ENCODE assay signal across 20 mouse cellular contexts in the genomic region with DNA sequence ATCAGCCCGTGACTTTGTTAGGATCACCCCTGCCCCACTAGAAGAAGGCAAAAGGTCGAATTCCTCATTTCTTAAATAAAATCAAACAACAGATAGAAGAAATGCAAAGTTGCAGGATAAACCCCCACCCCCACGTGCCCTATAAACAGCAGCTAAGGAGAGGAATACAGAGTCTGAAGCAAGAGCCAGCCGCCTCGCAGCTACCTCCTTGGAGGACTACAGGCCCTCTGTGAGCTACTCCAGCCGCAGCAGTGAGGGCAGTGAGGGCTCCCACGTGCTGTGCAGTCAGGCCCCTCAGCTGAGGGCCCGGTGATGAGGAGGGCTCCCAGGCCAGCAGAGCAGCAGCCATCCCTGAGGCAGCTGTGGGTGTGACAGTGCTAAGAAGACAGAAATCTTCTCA. TPM values are rescaled to one million over a fixed set of nuclear protein-coding genes. Genes with fewer than 3 reads are reported as not detected.
A peak's percentile ranks its signal among the peaks of the same experiment; 100 is the strongest.
DNase-seq lines count a peak whose midpoint lies in the region; ATAC-seq and TF ChIP-seq lines count a peak whose summit lies in the region.
"Had no signal": no experiment of that assay in that cellular context is flagged by ENCODE, and none has a peak within 500 bp of the region (broad histone marks: within the 10 kb centered on the region; RNA-seq: fewer than 3 reads in every experiment).

No protein-coding gene starts in this region.

- no peak overlapping the region for H3K4me3 ChIP-seq in heart, postnatal 0 days (ENCODE audit: low read depth, low read length)
- no peak overlapping the region for H3K4me3 ChIP-seq in kidney, adult 2 months (ENCODE audit: insufficient read depth, low read depth, low read length)
- no peak overlapping the region for H3K4me3 ChIP-seq in kidney, embryonic 15.5 days (replicated peaks)
- H3K4me3 ChIP-seq in spleen, adult 2 months (ENCODE audit: extremely low read depth, insufficient read depth, insufficient read length): no peak overlapping the region
- H3K4me3 ChIP-seq: embryonic facial prominence, embryonic 13.5 days; forebrain, embryonic 12.5 days; heart, embryonic 10.5 days; hindbrain, embryonic 12.5 days had no signal

- ATAC-seq in heart, postnatal 0 days (ENCODE audit: insufficient read depth, low read depth): no peak
- ATAC-seq in kidney, embryonic 15.5 days (replicated peaks; ENCODE audit: low FRiP score): no peak
- ATAC-seq: forebrain, embryonic 16.5 days had no signal

- no peak overlapping the region for H3K9ac ChIP-seq in heart, postnatal 0 days (replicated peaks; ENCODE audit: low read depth, low read length)
- no peak overlapping the region for H3K9ac ChIP-seq in kidney, embryonic 15.5 days
- H3K9ac ChIP-seq: embryonic facial prominence, embryonic 13.5 days; forebrain, embryonic 12.5 days; hindbrain, embryonic 12.5 days had no signal

- H3K27ac ChIP-seq in heart, postnatal 0 days (ENCODE audit: low read depth): peak overlapping the region; percentile 30; the same call in 1 of the 2 replicates
- peak overlapping the region; percentile 77 for H3K27ac ChIP-seq in kidney, adult 2 months (ENCODE audit: insufficient read depth, low read depth, low read length)
- H3K27ac ChIP-seq in kidney, embryonic 15.5 days: no peak overlapping the region
- H3K27ac ChIP-seq in spleen, adult 2 months (ENCODE audit: insufficient read depth, low read length): 0 out of 2 replicates have a peak overlapping the region, but pooled peaks have one; percentile 56
- H3K27ac ChIP-seq: forebrain, embryonic 12.5 days; heart, embryonic 10.5 days; hindbrain, embryonic 12.5 days had no signal

- no peak overlapping the region for H3K4me2 ChIP-seq in heart, postnatal 0 days (ENCODE audit: low read depth, low read length)
- no peak overlapping the region for H3K4me2 ChIP-seq in kidney, embryonic 15.5 days
- H3K4me2 ChIP-seq: embryonic facial prominence, embryonic 13.5 days; forebrain, embryonic 12.5 days; hindbrain, embryonic 12.5 days had no signal

- no peak for TF ChIP-seq POLR2A in kidney, adult 2 months (IDR thresholded peaks at IDR 0.05; ENCODE audit: low read depth, low read length)
- TF ChIP-seq POLR2A in spleen, adult 2 months (IDR thresholded peaks at IDR 0.05; ENCODE audit: low read depth, low read length): no peak

- no peaks in the 10 kb centered on the region for H3K27me3 ChIP-seq in heart, postnatal 0 days (ENCODE audit: control insufficient read depth, insufficient read depth, low read length)
- H3K27me3 ChIP-seq in kidney, adult 2 months (replicated peaks; ENCODE audit: control insufficient read depth, insufficient read depth, low read length): no peaks in the 10 kb centered on the region
- no peaks in the 10 kb centered on the region for H3K27me3 ChIP-seq in kidney, embryonic 15.5 days
- H3K27me3 ChIP-seq in spleen, adult 2 months (ENCODE audit: control insufficient read depth, insufficient read depth, low read length): no peaks in the 10 kb centered on the region
- H3K27me3 ChIP-seq: embryonic facial prominence, embryonic 13.5 days; forebrain, embryonic 12.5 days; hindbrain, embryonic 12.5 days had no signal

- no peak for TF ChIP-seq EP300 in heart, postnatal 0 days (IDR thresholded peaks at IDR 0.05; ENCODE audit: low read depth)

- DNase-seq in heart, postnatal 0 days (ENCODE audit: low spot score): no peak
- no peak for DNase-seq in heart, postnatal 25 days (ENCODE audit: low spot score)
- peak; percentile 43 for DNase-seq in kidney, adult 2 months
- no peak for DNase-seq in spleen, adult 2 months (ENCODE audit: low read depth in 1 of 2, low spot score in 2 of 2)
- DNase-seq in spleen, adult 12 weeks (ENCODE audit: low spot score): no peak
- DNase-seq in kidney, postnatal 25 days: peak; percentile 36 to 65
- DNase-seq in adipocyte (ENCODE audit: low spot score): no peak
- DNase-seq: adrenal gland, postnatal 14 days; cerebellum, adult 11-12 months; cerebellum, adult 9-10 months; cerebellum, postnatal 25 days; gastrocnemius, postnatal 10 days; heart, adult 18-20 months; heart, postnatal 4 days had no signal

- peaks cover 95% of the 10 kb centered on the region for H3K36me3 ChIP-seq in heart, postnatal 0 days (replicated peaks; ENCODE audit: control insufficient read depth, insufficient read depth, low read length)
- H3K36me3 ChIP-seq in kidney, adult 2 months (ENCODE audit: control insufficient read depth, insufficient read depth, low read length): peaks cover 3% of the 10 kb centered on the region; the same call in 1 of the 2 replicates
- H3K36me3 ChIP-seq in kidney, embryonic 15.5 days: peaks cover 96% of the 10 kb centered on the region
- H3K36me3 ChIP-seq in spleen, adult 2 months (ENCODE audit: control insufficient read depth, insufficient read depth, low read length): peaks cover 26% of the 10 kb centered on the region

- no peak for TF ChIP-seq CTCF in heart, postnatal 0 days (IDR thresholded peaks at IDR 0.05; ENCODE audit: low read depth)
- no peak for TF ChIP-seq CTCF in kidney, adult 2 months (conservative IDR thresholded peaks at IDR 0.05; ENCODE audit: insufficient read depth, insufficient read length, low read depth, low read length)
- no peak for TF ChIP-seq CTCF in spleen, adult 2 months (IDR thresholded peaks at IDR 0.05; ENCODE audit: extremely low read depth, insufficient read depth, insufficient read length, insufficient replicate concordance)

- WGBS in heart, postnatal 0 days: 77% methylated on average over 8 of the region's 8 CpGs
- 52% methylated on average over 8 of the region's 8 CpGs for WGBS in kidney, adult 2 months
- WGBS in kidney, embryonic 15.5 days: 86% methylated on average over 8 of the region's 8 CpGs
- 86% methylated on average over 8 of the region's 8 CpGs for WGBS in spleen, adult 2 months

- H3K9me3 ChIP-seq in heart, postnatal 0 days (replicated peaks; ENCODE audit: control insufficient read depth, low read length): no peaks in the 10 kb centered on the region
- H3K9me3 ChIP-seq in kidney, embryonic 15.5 days (replicated peaks): no peaks in the 10 kb centered on the region
- H3K9me3 ChIP-seq: embryonic facial prominence, embryonic 13.5 days; forebrain, embryonic 12.5 days; heart, embryonic 10.5 days; hindbrain, embryonic 12.5 days had no signal

- 0 out of 2 replicates have a peak, but pooled peaks cover 4% of the 10 kb centered on the region for H3K4me1 ChIP-seq in heart, postnatal 0 days (ENCODE audit: control insufficient read depth, insufficient read depth)
- H3K4me1 ChIP-seq in kidney, adult 2 months (ENCODE audit: control insufficient read depth, insufficient read depth, low read length): peaks cover 38% of the 10 kb centered on the region
- H3K4me1 ChIP-seq in kidney, embryonic 15.5 days: no peaks in the 10 kb centered on the region
- H3K4me1 ChIP-seq in spleen, adult 2 months (ENCODE audit: control insufficient read depth, insufficient read depth, insufficient read length): peaks cover 8% of the 10 kb centered on the region; the same call in 1 of the 2 replicates
- H3K4me1 ChIP-seq: embryonic facial prominence, embryonic 13.5 days; forebrain, embryonic 12.5 days; heart, embryonic 10.5 days; hindbrain, embryonic 12.5 days had no signal

- intact Hi-C loops in heart, postnatal 25 days (cut with DNase I): loop anchor here (5.0 kb wide), 1 partner anchor 39 kb away; the partner anchor contains the start of gene Gtf2i

RNA-seq across cellular contexts. Expression of gene Gtf2i, which starts 40.8 kb away (rescaled TPM):
- 84.8 and 97.1 TPM in 2 replicates for total RNA-seq in heart, postnatal 0 days (2014; rRNA removed; ENCODE audit: low replicate concordance)
- 81.9 and 82.3 TPM in 2 replicates for polyA plus RNA-seq in heart, postnatal 0 days (2015; fragmentation: Nextera tagmentation; extraction: Ambion mirVana)
- total RNA-seq in heart, postnatal 25 days (2021): 100 to 1,000 TPM; 194 to 218 TPM
- 86.4 and 103 TPM in 2 replicates for polyA plus RNA-seq in kidney, adult 2 months (2012; rRNA removed)
- polyA plus RNA-seq in kidney, embryonic 15.5 days (2015; fragmentation: Nextera tagmentation; extraction: Ambion mirVana): 196 and 197 TPM in 2 replicates
- 44.7 and 48.2 TPM in 2 replicates for polyA plus RNA-seq in spleen, adult 2 months (2012; rRNA removed)

RNA-seq across cellular contexts. Expression of gene Ncf1, which starts 44.3 kb away (rescaled TPM):
- 0.70 and 3.1 TPM in 2 replicates for total RNA-seq in heart, postnatal 0 days (2014; rRNA removed; ENCODE audit: low replicate concordance)
- 1.7 and 1.8 TPM in 2 replicates for polyA plus RNA-seq in heart, postnatal 0 days (2015; fragmentation: Nextera tagmentation; extraction: Ambion mirVana)
- total RNA-seq in heart, postnatal 25 days (2021): 1 to 10 TPM; 5.0 to 5.3 TPM
- polyA plus RNA-seq in kidney, adult 2 months (2012; rRNA removed): 2.6 and 6.7 TPM in 2 replicates
- polyA plus RNA-seq in kidney, embryonic 15.5 days (2015; fragmentation: Nextera tagmentation; extraction: Ambion mirVana): 3.6 and 3.7 TPM in 2 replicates
- 103 and 151 TPM in 2 replicates for polyA plus RNA-seq in spleen, adult 2 months (2012; rRNA removed)

Comparison
In these comparisons a context has a peak if more than half of its experiments do, and no peak if none do; other contexts are left out.
1. DNase-seq: peak in kidney, adult 2 months (single experiment) and kidney, postnatal 25 days (2 of 2); none in heart, postnatal 0 days (single experiment), heart, postnatal 25 days (single experiment), spleen, adult 2 months (0 of 2), spleen, adult 12 weeks (single experiment) and adipocyte (single experiment).
2. RNA of gene Ncf1, which starts 44.3 kb away (polyA plus RNA-seq): 103 to 151 TPM in spleen, adult 2 months; 2.6 to 6.7 TPM in kidney, adult 2 months, 3.6 to 3.7 TPM in kidney, embryonic 15.5 days and 1.7 to 1.8 TPM in heart, postnatal 0 days; every median in the first group is over 10 times any median in the second.